ENCODE assay signal across 32 mouse cellular contexts in genomic region chr17:85038761-85039160, GRCm38 (mm10). TPM values are rescaled to one million over a fixed set of nuclear protein-coding genes. Genes with fewer than 3 reads are reported as not detected.
"Had no signal": no experiment of that assay in that cellular context is flagged by ENCODE, and none has a peak within 500 bp of the region (broad histone marks: within the 10 kb centered on the region; RNA-seq: fewer than 3 reads in every experiment).

No protein-coding gene starts in this region.

- H3K36me3 ChIP-seq: limb, embryonic 10.5 days; limb, embryonic 12.5 days; limb, embryonic 13.5 days; limb, embryonic 15.5 days; liver, embryonic 12.5 days; liver, embryonic 13.5 days; liver, embryonic 15.5 days; lung, embryonic 15.5 days; midbrain, embryonic 10.5 days; midbrain, embryonic 12.5 days; midbrain, embryonic 13.5 days; midbrain, embryonic 15.5 days; neural tube, embryonic 12.5 days had no signal

- H3K9ac ChIP-seq: limb, embryonic 12.5 days; limb, embryonic 13.5 days; limb, embryonic 15.5 days; liver, embryonic 12.5 days; liver, embryonic 13.5 days; liver, embryonic 14.5 days; liver, embryonic 15.5 days; lung, embryonic 14.5 days; lung, embryonic 15.5 days; midbrain, embryonic 12.5 days; midbrain, embryonic 13.5 days; midbrain, embryonic 15.5 days; neural tube, embryonic 12.5 days had no signal

- DNase-seq: left cerebral cortex, postnatal 4 days; liver; liver, embryonic 13.5 days; lung, adult 18-20 months; lung, adult 2 months; lung, embryonic 14.5 days; lung, postnatal 10 days; lung, postnatal 14 days; lung, postnatal 36 days; lung, postnatal 4 days; midbrain, embryonic 14.5 days had no signal

- H3K27ac ChIP-seq: left cerebral cortex, adult 2 months; limb, embryonic 10.5 days; limb, embryonic 12.5 days; limb, embryonic 13.5 days; limb, embryonic 15.5 days; liver, embryonic 13.5 days; liver, embryonic 14.5 days; liver, embryonic 15.5 days; lung, embryonic 15.5 days; macrophage; midbrain, embryonic 10.5 days; midbrain, embryonic 12.5 days; midbrain, embryonic 13.5 days; midbrain, embryonic 15.5 days; neural tube, embryonic 12.5 days had no signal

- H3K9me3 ChIP-seq: limb, embryonic 10.5 days; limb, embryonic 12.5 days; limb, embryonic 13.5 days; limb, embryonic 15.5 days; liver, embryonic 12.5 days; liver, embryonic 13.5 days; liver, embryonic 15.5 days; lung, embryonic 15.5 days; megakaryocyte, embryonic 14.5 days; midbrain, embryonic 10.5 days; midbrain, embryonic 12.5 days; midbrain, embryonic 13.5 days; midbrain, embryonic 15.5 days; neural tube, embryonic 12.5 days had no signal

- H3K4me3 ChIP-seq: left cerebral cortex, adult 2 months; limb, embryonic 10.5 days; limb, embryonic 12.5 days; limb, embryonic 13.5 days; limb, embryonic 15.5 days; liver, embryonic 12.5 days; liver, embryonic 13.5 days; liver, embryonic 15.5 days; lung, embryonic 15.5 days; megakaryocyte, embryonic 14.5 days; midbrain, embryonic 10.5 days; midbrain, embryonic 12.5 days; midbrain, embryonic 13.5 days; midbrain, embryonic 15.5 days; myocyte; neural tube, embryonic 12.5 days had no signal

- H3K4me1 ChIP-seq: limb, embryonic 10.5 days; limb, embryonic 12.5 days; limb, embryonic 13.5 days; limb, embryonic 15.5 days; midbrain, embryonic 12.5 days; midbrain, embryonic 13.5 days; midbrain, embryonic 15.5 days; neural tube, embryonic 12.5 days had no signal

- H3K4me2 ChIP-seq: limb, embryonic 12.5 days; limb, embryonic 13.5 days; limb, embryonic 15.5 days; liver, embryonic 12.5 days; liver, embryonic 13.5 days; liver, embryonic 15.5 days; lung, embryonic 14.5 days; lung, embryonic 15.5 days; midbrain, embryonic 12.5 days; midbrain, embryonic 13.5 days; midbrain, embryonic 15.5 days; neural tube, embryonic 12.5 days had no signal

- ATAC-seq: liver, embryonic 12.5 days; lung, postnatal 0 days; midbrain, embryonic 13.5 days; midbrain, embryonic 15.5 days; midbrain, embryonic 16.5 days had no signal

- H3K27me3 ChIP-seq: limb, embryonic 12.5 days; limb, embryonic 13.5 days; limb, embryonic 15.5 days; liver, embryonic 12.5 days; liver, embryonic 13.5 days; liver, embryonic 15.5 days; lung, embryonic 15.5 days; midbrain, embryonic 12.5 days; midbrain, embryonic 13.5 days; midbrain, embryonic 15.5 days; neural tube, embryonic 12.5 days had no signal

RNA-seq across cellular contexts. Expression of gene Slc3a1, which starts 10.6 kb away (rescaled TPM):
- total RNA-seq: monocyte, adult 5-6 weeks had no signal
- polyA plus RNA-seq: lung, embryonic 16.5 days; macrophage had no signal
